Mouse (Mus musculus): ENCODE results near the gene Sh3bp5. TPM values are rescaled to one million over a fixed set of nuclear protein-coding genes. Genes with fewer than 3 reads are reported as not detected.

Sh3bp5 gene
- total RNA-seq, 2 experiments from 2014 or later: 50.8 to 56.6 TPM

GRCm38 (mm10) chr14:31325551-31325950 is 110.3 kb downstream of the Sh3bp5 start:
- intact Hi-C loops (cut with DNase I; ENCODE audit: low total_unique reads): loop anchor here (5.0 kb wide), 1 partner anchor 53 kb away; no protein-coding TSS in a partner anchor
- DNase-seq: no peak

GRCm38 (mm10) chr14:31324851-31325250 is 111.0 kb downstream of the Sh3bp5 start:
- intact Hi-C loops (cut with DNase I; ENCODE audit: low total_unique reads): loop anchor here (5.0 kb wide), 2 partner anchors 38 to 53 kb away; no protein-coding TSS in a partner anchor
- no peak for DNase-seq

- DNase-seq: peak; percentile 41
- intact Hi-C loops (cut with DNase I; ENCODE audit: low total_unique reads): loop anchor here (5.0 kb wide), 1 partner anchor 37 kb away; no protein-coding TSS in a partner anchor
Observed at GRCm38 (mm10) chr14:31323849-31324792, 111.8 kb downstream of the Sh3bp5 start, which contains the start of gene Dnah1. Gene Dnah1 (minus strand): TSS chr14:31323896.

- intact Hi-C loops (cut with DNase I; ENCODE audit: low total_unique reads): loop anchor here (5.0 kb wide), 1 partner anchor 36 kb away; no protein-coding TSS in a partner anchor
- DNase-seq: no peak
Observed at GRCm38 (mm10) chr14:31323189-31323588, 112.7 kb downstream of the Sh3bp5 start.

- intact Hi-C loops (cut with DNase I; ENCODE audit: low total_unique reads): loop anchor here (5.0 kb wide), 1 partner anchor 35 kb away; no protein-coding TSS in a partner anchor
- DNase-seq: no peak
Observed at GRCm38 (mm10) chr14:31322191-31322590, 113.7 kb downstream of the Sh3bp5 start.

GRCm38 (mm10) chr14:31321181-31321580 is 114.7 kb downstream of the Sh3bp5 start:
- intact Hi-C loops (cut with DNase I; ENCODE audit: low total_unique reads): loop anchor here (5.0 kb wide), 1 partner anchor 34 kb away; no protein-coding TSS in a partner anchor

GRCm38 (mm10) chr14:31319546-31319945 is 116.3 kb downstream of the Sh3bp5 start:
- DNase-seq: no peak
- intact Hi-C loops (cut with DNase I; ENCODE audit: low total_unique reads): no loop called here

More at GRCm38 (mm10) chr14:31321181-31321580, 114.7 kb downstream of the Sh3bp5 start:
- no peak for DNase-seq

- no peak for DNase-seq
- intact Hi-C loops (cut with DNase I; ENCODE audit: low total_unique reads): no loop called here
Observed at GRCm38 (mm10) chr14:31317754-31318153, 118.1 kb downstream of the Sh3bp5 start.

- intact Hi-C loops (cut with DNase I; ENCODE audit: low total_unique reads): no loop called here
- DNase-seq: no peak
Observed at GRCm38 (mm10) chr14:31316613-31317012, 119.3 kb downstream of the Sh3bp5 start.

GRCm38 (mm10) chr14:31313192-31313591 is 122.7 kb downstream of the Sh3bp5 start:
- no peak for DNase-seq
- intact Hi-C loops (cut with DNase I; ENCODE audit: low total_unique reads): no loop called here

Other genes with a start within 250 kb of the Sh3bp5 start
- gene Tnnc1, start 227.8 kb downstream of the Sh3bp5 start, total RNA-seq (2021): 100 to 1,000 TPM; 273 to 573 TPM
- 100 to 1,000 TPM in 1 of 2 experiments, 10 to 100 TPM in 1; 93.2 to 102 TPM for gene Nisch, start 219.1 kb downstream of the Sh3bp5 start, total RNA-seq (2021)
- 1 to 10 TPM; 7.2 to 8.7 TPM for gene Sema3g, start 218.2 kb downstream of the Sh3bp5 start, total RNA-seq (2021)
- 1 to 10 TPM; 5.5 to 6.3 TPM for gene Phf7, start 184.8 kb downstream of the Sh3bp5 start, total RNA-seq (2021)
- 10 to 100 TPM; 35.2 to 40.4 TPM for gene Bap1, start 184.6 kb downstream of the Sh3bp5 start, total RNA-seq (2021)
- under 1 TPM; 0.18 to 0.21 TPM for gene Dnah1, start 112.2 kb downstream of the Sh3bp5 start, total RNA-seq (2021)
- gene Capn7, start 99.4 kb downstream of the Sh3bp5 start, total RNA-seq (2021): 10 to 100 TPM; 24.6 to 25.6 TPM
- gene Eaf1, start 58.3 kb upstream of the Sh3bp5 start, total RNA-seq (2021): 10 to 100 TPM; 11.1 to 14.8 TPM
- gene Mettl6, start 59.0 kb upstream of the Sh3bp5 start, total RNA-seq (2021): 10 to 100 TPM in 1 of 2 experiments, 1 to 10 TPM in 1; 9.5 to 10.6 TPM
- 1 to 10 TPM; 8.3 to 9.4 TPM for gene Colq, start 155.3 kb upstream of the Sh3bp5 start, total RNA-seq (2021)
- not detected for gene Gm49387, start 204.8 kb upstream of the Sh3bp5 start, total RNA-seq (2021)
- 1 to 10 TPM; 7.0 to 7.4 TPM for gene Btd, start 204.9 kb upstream of the Sh3bp5 start, total RNA-seq (2021)
- 1 to 10 TPM; 7.3 to 8.1 TPM for gene Hacl1, start 205.2 kb upstream of the Sh3bp5 start, total RNA-seq (2021)

Data from gastrocnemius, postnatal 14 days (tissue).